Mouse (Mus musculus) CH12F3 (cell line): ENCODE results near the gene Plbd2.

ENCODE experiments used
- in situ Hi-C: fragments of 300-500 bp; cut with MboI; formaldehyde crosslinking; loops from 2 replicates; pipeline ENCODE4 v1.14.3; 2020; ENCODE audit warnings: low sequenced_read_pairs

Gene Plbd2

DNA sequence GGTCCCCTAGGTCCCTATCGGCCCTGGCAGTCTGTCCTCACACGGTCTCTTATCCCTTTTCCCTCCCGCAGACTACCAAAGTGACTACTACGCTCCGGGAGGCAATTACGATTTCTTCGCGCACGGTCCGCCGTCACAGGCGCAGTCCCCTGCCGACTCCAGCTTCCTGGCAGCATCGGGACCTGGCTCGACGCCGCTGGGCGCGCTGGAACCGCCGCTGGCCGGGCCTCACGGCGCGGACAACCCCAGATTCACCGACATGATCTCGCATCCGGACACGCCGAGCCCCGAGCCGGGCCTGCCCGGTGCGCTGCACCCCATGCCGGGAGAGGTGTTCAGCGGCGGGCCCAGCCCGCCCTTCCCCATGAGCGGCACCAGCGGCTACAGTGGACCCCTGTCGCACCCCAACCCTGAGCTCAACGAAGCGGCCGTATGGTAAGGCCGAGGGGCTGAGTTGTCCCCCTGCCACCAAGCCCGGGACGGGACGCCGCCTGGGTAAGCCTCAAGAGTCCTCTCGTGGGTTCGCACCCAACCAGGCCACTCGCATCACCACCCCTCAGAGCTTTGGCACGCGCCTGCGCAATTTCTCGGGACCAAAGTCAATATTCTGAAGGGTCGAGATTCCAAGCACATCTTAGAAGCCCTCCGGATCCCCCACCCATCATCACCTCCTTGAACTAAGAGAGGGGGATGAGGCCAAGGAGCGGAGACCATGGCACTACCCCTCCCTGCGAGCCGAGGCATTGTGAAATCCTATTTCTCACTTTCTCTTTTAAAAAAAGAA, 63.3 kb downstream of the Plbd2 start:
- in situ Hi-C loops, result no loop called here

DNA sequence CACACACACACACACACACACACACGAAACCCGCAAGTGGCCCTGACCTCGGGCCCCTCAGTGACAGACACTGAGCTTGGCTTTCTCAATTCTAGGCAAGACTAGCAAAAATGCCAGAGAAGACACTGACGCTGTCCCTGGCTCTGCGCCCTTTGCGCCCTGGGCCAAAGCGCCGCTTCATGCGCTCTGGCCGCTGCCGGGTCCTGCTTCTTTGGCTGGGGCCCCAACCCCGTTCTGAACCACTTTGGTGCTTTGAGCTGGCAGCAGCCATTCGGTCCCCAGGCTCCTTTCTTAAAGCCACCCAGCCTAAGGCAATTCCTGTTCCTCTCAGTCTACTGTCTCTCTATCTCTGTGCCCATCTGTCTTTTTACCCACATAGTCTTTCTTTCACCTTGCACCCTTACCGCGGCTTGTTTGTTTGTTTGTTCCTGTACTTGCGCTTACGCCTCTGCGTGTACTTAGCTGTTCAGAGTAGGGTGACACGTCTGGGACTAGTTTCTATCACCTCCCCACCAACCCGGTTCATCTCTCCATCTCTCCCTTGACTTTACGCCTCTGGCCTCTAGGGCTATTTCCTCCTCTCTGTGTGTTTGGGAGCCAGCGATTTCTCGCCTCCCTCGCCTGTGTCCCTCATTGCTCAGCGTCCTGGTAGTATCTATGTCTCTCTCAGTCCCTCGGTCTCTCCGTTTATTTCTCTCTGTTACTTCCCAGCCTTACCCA, 64.3 kb downstream of the Plbd2 start:
- in situ Hi-C loops, result no loop called here

DNA sequence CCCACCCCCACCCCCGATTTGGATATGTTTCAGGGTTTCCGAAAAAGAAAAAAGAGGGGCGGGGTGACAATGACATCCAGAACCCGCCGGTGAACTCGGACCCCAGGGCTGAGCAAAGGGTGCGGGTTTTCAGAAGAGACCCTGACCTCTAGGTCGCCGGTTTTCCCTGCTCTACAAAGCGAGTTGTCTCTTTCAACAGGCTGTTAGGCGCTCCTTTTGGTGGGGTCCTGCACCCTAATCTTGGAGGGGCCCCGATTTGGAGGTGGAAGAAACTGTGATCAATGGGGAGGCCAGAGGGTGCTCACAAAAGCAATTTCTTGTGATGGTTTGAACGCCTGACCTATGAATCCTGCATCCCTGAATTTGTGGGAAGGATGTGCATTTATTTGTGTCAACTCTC, 65.0 kb downstream of the Plbd2 start:
- in situ Hi-C loops, result no loop called here

- in situ Hi-C loops, result no loop called here
Measured at GRCm38 (mm10) chr5:120437986-120438385, 65.4 kb downstream of the Plbd2 start.

- in situ Hi-C loops, result no loop called here
Measured at GRCm38 (mm10) chr5:120437539-120437938, 65.9 kb downstream of the Plbd2 start.

GRCm38 (mm10) chr5:120436885-120437495, 66.4 kb downstream of the Plbd2 start:
- in situ Hi-C loops, result no loop called here

DNA sequence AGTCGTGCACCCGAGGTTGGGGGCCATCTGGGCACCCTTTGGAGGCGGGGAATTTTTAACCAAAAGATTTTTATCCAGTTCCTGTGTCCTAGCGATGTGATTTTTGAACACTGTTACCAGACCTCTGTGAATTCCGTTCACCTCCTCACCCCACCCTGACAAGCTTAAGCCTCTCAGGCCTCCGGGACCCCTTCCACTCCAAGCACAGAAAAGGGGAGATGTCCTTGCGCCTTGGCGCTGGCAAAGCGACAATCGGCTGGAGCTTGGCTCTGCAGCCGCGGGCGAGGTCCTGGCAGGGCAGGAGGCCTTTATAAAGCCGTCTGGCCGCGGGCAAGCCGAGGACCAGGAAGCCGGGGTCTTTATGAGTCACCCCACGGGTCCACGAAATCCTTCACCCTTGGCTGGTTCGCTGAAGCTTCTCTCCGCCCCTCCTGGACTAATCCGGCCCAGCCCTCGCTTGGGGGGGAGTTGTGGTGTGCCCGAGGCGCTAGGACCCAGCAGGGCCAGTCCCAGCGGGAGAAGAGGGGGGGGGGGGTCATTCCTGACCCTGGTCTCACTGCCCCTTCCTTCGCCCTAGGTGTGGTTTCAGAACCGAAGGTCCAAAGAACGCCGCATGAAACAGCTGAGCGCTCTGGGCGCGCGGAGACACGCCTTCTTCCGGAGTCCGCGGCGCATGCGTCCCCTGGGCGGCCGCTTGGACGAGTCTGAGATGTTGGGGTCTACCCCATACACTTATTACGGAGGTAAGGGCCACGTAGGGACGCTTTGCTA, 67.5 kb downstream of the Plbd2 start:
- in situ Hi-C loops, result no loop called here

DNA sequence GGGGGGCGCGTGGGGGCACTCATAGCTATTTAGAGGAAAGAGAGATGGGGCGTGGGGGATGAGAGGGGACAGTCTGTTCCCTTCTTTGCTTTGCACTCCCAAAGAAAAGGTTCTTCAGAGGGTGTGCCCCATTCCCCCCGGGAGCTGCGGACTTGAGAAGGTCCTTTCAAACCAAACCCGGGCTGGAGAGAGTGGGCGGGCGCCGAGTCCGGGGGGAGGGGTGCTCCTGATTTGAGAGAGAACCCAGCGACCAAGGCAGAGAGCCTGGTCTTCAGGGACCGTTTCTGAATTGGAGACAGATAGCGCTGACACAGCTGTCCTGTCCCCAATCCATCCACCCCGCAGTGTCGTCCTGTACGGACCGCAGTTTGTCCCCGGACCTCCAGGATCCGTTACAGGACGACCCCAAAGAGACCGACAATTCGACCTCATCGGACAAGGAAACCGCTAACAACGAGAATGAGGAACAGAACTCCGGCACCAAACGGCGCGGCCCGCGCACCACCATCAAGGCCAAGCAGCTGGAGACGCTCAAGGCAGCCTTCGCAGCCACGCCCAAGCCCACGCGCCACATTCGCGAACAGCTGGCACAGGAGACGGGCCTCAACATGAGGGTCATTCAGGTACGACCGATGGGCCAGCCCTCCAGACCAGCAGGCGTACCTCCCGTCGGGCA, 68.3 kb downstream of the Plbd2 start:
- in situ Hi-C loops, result no loop called here

DNA sequence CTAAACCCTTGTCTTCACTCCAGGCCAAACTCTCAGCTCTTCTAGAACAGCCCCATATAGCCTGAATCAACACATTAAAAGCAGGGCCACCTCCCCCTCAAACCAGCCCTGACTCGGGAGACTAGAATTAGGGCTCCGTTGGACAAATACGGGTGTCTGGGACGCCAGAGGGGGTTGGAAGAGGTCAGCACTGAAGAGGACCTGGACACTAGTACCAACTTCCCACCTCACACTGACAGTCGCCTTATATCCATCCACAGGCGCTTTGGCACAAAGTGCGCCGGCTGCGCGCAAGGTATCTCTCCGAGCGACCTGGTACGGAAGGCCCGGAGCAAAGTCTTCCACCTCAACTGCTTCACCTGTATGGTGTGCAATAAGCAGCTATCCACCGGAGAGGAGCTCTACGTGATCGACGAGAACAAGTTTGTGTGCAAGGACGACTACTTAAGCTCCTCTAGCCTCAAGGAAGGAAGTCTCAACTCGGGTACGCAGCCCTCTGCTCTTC, 69.1 kb downstream of the Plbd2 start:
- in situ Hi-C loops, result no loop called here
